Mouse (Mus musculus) gastrocnemius, adult 2 months (tissue): ENCODE results near the gene Cdrt4. TPM values are rescaled to one million over a fixed set of nuclear protein-coding genes. Genes with fewer than 3 reads are reported as not detected.

ENCODE experiments used
- DNase-seq: peaks from one replicate; pipeline ENCODE4 v3.0.0; 2022
- H3K27ac ChIP-seq: fragments of 200-600 bp; 2 replicates; pipeline ENCODE4 v1.8.1; 2022; ENCODE audit warnings: mild to moderate bottlenecking
- H3K4me3 ChIP-seq: fragments of 200-600 bp; 2 replicates; pipeline ENCODE4 v1.8.1; 2022; ENCODE audit warnings: mild to moderate bottlenecking, moderate library complexity
- CTCF ChIP-seq: fragments of 200-600 bp; IDR thresholded peaks from 2 replicates; pipeline ENCODE4 v1.8.1; 2022; ENCODE audit warnings: antibody characterized with exemption, mild to moderate bottlenecking, moderate library complexity
- intact Hi-C: fragments of 180-260 bp; cut with DNase I; formaldehyde crosslinking; loops from one replicate; pipeline ENCODE4 v1.15.1; 2025
- total RNA-seq, 2 experiments: library from RNA; stranded (reverse); gene quantifications; 2 replicates each; pipeline ENCODE4 v1.2.3; 2021

The Cdrt4 gene
- total RNA-seq, 2 experiments from 2014 or later = not detected

DNA sequence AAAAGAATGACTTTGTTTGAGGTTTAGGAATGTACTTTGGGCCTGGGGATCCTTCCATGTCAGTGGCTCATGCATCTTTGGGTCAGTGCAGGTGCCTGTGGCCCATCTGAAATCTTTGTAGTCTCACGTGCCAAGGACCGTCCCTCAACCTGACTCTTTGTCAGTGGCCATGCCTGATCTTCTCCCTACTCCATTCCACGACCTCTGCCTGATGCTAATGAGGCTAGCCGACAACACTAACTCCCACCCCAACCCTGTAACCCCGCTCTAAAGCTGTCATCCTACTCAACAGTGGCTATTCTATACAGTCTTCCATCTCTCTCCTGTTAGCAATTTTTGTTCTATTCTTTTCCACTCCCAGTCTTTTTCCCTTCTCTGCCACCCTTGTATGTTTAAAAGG lies 4.2 kb downstream of the Cdrt4 start:
- TF ChIP-seq CTCF = no peak
- H3K4me3 ChIP-seq = no peak overlapping the region
- no peak for DNase-seq
- intact Hi-C loops = no loop called here
- H3K27ac ChIP-seq = peak overlapping the region; percentile 31; the same call in 1 of the 2 replicates

DNA sequence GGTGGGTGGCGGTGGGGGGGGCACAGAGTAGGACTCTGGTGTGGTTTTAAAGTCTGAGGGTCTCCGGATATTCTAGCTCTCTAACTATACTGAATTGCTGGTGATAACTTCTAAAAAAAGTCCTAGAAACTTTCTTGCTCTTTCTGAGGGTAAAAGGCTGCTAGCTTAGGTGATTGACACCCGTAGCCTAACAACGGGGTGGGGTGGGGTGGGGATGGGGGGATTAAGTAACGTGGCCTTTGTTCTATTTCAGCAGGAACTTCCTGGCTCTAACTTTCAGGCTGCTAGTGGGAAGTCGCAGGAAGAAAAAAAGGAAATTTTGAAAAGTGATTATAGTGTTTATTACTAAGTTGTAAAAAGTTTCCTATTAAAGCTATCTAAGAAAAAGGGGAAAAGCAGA lies 4.8 kb downstream of the Cdrt4 start:
- intact Hi-C loops = no loop called here
- Histone ChIP-seq H3K4me3 (no peak overlapping the region), H3K27ac (no peak overlapping the region)
- DNase-seq = no peak
- TF ChIP-seq CTCF = no peak

DNA sequence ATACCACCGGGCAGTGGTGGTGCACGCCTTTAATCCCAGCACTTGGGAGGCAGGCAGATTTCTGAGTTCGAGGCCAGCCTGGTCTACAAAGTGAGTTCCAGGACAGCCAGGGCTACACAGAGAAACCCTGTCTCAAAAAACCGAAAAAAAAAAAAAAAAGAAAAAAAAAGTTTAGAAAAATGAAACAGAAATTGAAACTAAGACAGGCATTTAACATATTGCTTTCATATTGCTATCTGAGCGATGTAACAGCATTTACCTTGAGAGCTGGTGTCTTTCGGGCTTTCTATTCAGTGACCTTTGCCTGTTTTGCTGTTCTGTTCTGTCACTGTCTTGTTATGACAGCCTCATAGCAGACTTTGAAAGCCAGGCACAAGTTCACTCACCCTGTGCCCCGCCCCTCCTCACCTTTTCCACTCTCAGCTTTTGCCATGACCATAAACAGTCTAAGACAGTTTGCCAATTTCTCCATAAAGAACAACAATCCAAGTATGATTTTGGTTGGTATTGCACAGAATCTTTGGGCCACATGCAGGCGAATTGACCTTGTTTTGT lies 6.7 kb downstream of the Cdrt4 start:
- no peak for DNase-seq
- intact Hi-C loops = no loop called here
- H3K4me3 ChIP-seq = no peak overlapping the region
- no peak overlapping the region for H3K27ac ChIP-seq
- TF ChIP-seq CTCF = no peak

DNA sequence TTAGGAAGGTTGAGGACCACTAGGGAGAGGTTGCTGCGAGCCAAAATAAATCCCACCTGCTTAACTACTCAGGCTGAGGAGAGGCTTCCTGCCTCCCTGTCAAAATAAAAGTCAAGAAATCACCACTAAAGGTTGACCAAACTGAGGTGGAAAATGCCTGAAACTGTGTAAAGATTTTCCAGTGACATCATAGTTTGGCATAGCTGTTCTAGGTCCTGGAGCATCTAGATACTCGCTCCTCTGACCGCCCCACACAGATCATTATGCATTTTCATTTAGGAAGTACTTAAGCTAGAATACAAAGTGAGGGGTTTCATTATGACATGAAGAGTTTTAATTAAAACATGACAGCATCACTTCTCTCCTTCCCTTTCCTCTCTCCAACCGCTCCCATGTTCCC lies 12.3 kb downstream of the Cdrt4 start:
- Histone ChIP-seq H3K27ac (no peak overlapping the region), H3K4me3 (no peak overlapping the region)
- intact Hi-C loops = no loop called here
- no peak for DNase-seq
- TF ChIP-seq CTCF = no peak

GRCm38 (mm10) chr11:62966424-62966764 lies 15.4 kb downstream of the Cdrt4 start:
- H3K4me3 ChIP-seq = peak overlapping the region; percentile 64

GRCm38 (mm10) chr11:62966765-62967633 lies 16.0 kb downstream of the Cdrt4 start:
- DNase-seq = peak; percentile 85
- peak overlapping the region; percentile 89 for H3K27ac ChIP-seq
- intact Hi-C loops = loop anchor here (5.0 kb wide), 1 partner anchor 45 kb away; no protein-coding TSS in a partner anchor
- no peak; the same call in 1 of the 2 replicates for TF ChIP-seq CTCF
- peak overlapping the region; percentile 64 for H3K4me3 ChIP-seq

More at GRCm38 (mm10) chr11:62966424-62966764, 15.4 kb downstream of the Cdrt4 start:
- TF ChIP-seq CTCF = no peak
- DNase-seq = no peak
- H3K27ac ChIP-seq = peak overlapping the region; percentile 89
- intact Hi-C loops = loop anchor here (5.0 kb wide), 1 partner anchor 44 kb away; no protein-coding TSS in a partner anchor

DNA sequence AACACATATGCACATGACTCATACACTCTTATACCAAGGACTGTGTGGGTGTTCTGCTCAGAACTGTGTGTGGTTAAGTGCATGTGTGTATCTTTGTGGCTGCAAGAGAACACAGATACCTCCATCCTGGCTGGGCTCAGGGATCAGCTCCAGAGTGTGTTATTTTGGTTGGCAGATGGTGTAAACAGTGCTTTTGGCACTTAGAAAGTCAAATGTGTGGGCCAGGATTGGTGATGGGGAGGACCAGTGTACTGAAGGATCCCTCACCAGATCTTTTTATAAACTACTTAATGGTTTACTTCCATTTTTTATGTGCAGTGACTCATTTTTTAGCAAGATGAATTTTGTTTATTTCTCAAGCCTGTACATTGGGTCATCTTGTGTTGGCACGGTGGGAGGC lies 26.2 kb downstream of the Cdrt4 start:
- H3K27ac ChIP-seq = no peak overlapping the region
- TF ChIP-seq CTCF = no peak
- no peak for DNase-seq
- no peak overlapping the region for H3K4me3 ChIP-seq
- intact Hi-C loops = no loop called here

GRCm38 (mm10) chr11:62978886-62979285 lies 27.9 kb downstream of the Cdrt4 start:
- intact Hi-C loops = no loop called here
- no peak for DNase-seq
- H3K27ac ChIP-seq = no peak overlapping the region
- no peak overlapping the region for H3K4me3 ChIP-seq
- TF ChIP-seq CTCF = no peak

- H3K4me3 ChIP-seq = no peak overlapping the region
- H3K27ac ChIP-seq = no peak overlapping the region
- intact Hi-C loops = no loop called here
- TF ChIP-seq CTCF = no peak
- DNase-seq = no peak
These were observed 30.7 kb downstream of the Cdrt4 start for GRCm38 (mm10) chr11:62981729-62982128.

GRCm38 (mm10) chr11:62983793-62984192 lies 32.8 kb downstream of the Cdrt4 start:
- DNase-seq = no peak
- TF ChIP-seq CTCF = no peak
- intact Hi-C loops = no loop called here
- H3K4me3 ChIP-seq = no peak overlapping the region
- H3K27ac ChIP-seq = peak overlapping the region; percentile 24; the same call in 1 of the 2 replicates

DNA sequence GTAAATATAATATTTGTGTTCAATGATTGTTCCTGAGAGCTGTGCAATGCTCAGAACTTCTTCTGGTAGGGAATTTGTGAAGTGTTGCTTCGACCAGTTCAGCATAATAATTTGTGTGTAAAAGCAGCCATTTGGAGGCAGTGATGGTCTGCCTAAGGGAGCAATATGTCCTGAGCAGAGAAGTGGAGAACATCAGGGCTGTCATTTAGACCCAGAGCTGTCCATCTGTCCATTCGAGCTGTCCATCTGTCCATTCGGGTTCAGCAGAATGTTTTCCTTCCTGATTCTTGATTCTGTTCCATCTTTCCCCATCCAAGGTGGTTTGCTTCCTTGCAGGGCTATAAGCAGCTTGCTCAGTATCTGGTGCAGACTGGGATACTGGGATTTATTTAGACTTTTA lies 33.4 kb downstream of the Cdrt4 start:
- Histone ChIP-seq H3K4me3 (no peak overlapping the region), H3K27ac (peak overlapping the region; percentile 7; the same call in 1 of the 2 replicates)
- no peak for TF ChIP-seq CTCF
- DNase-seq = no peak
- intact Hi-C loops = no loop called here

- H3K4me3 ChIP-seq = no peak overlapping the region
- no peak for TF ChIP-seq CTCF
- intact Hi-C loops = no loop called here
These were observed 34.1 kb downstream of the Cdrt4 start for GRCm38 (mm10) chr11:62985075-62985474.

GRCm38 (mm10) chr11:62986578-62986977 lies 35.6 kb downstream of the Cdrt4 start:
- intact Hi-C loops = no loop called here
- no peak overlapping the region for H3K4me3 ChIP-seq
- no peak for DNase-seq
- TF ChIP-seq CTCF = no peak
- no peak overlapping the region for H3K27ac ChIP-seq

More at GRCm38 (mm10) chr11:62985075-62985474, 34.1 kb downstream of the Cdrt4 start:
- DNase-seq = no peak
- H3K27ac ChIP-seq = no peak overlapping the region
